Mouse (Mus musculus) urinary bladder, postnatal 4 days (tissue): ENCODE measurements around the gene Inpp5b.

ENCODE experiments used
- DNase-seq, 2 experiments: peaks; one replicate each; pipeline ENCODE4 v3.0.0; 2021 to 2022; ENCODE audit warnings: low spot score in 2 of 2

The Inpp5b gene

GRCm38 (mm10) chr4:124765802-124766565, 24.3 kb downstream of the Inpp5b start:
- no peak for DNase-seq

- no peak for DNase-seq
Observed at GRCm38 (mm10) chr4:124766566-124766940, 24.9 kb downstream of the Inpp5b start.

- DNase-seq: no peak
Observed at GRCm38 (mm10) chr4:124768963-124769591, 27.4 kb downstream of the Inpp5b start.

- no peak for DNase-seq
Observed at GRCm38 (mm10) chr4:124770624-124771023, 29.0 kb downstream of the Inpp5b start.

- no peak for DNase-seq
Observed at GRCm38 (mm10) chr4:124772125-124772524, 30.5 kb downstream of the Inpp5b start.

- DNase-seq: no peak
Observed at GRCm38 (mm10) chr4:124773449-124773848, 31.8 kb downstream of the Inpp5b start.

GRCm38 (mm10) chr4:124773995-124774394, 32.3 kb downstream of the Inpp5b start:
- DNase-seq: no peak

- DNase-seq: no peak
Observed at GRCm38 (mm10) chr4:124774429-124774828, 32.8 kb downstream of the Inpp5b start.

- no peak for DNase-seq
Observed at GRCm38 (mm10) chr4:124781361-124781760, 39.7 kb downstream of the Inpp5b start.

- no peak for DNase-seq
Observed at GRCm38 (mm10) chr4:124782395-124782794, 40.7 kb downstream of the Inpp5b start.

GRCm38 (mm10) chr4:124783937-124784336, 42.3 kb downstream of the Inpp5b start:
- no peak for DNase-seq

- DNase-seq: no peak
Observed at GRCm38 (mm10) chr4:124790013-124790412, 48.4 kb downstream of the Inpp5b start.

- DNase-seq: no peak
Observed at GRCm38 (mm10) chr4:124792114-124792513, 50.5 kb downstream of the Inpp5b start.

- no peak for DNase-seq
Observed at GRCm38 (mm10) chr4:124796141-124796540, 54.5 kb downstream of the Inpp5b start.

- no peak for DNase-seq
Observed at GRCm38 (mm10) chr4:124796913-124797312, 55.3 kb downstream of the Inpp5b start.

- DNase-seq: peak; percentile 69 to 90
Observed at GRCm38 (mm10) chr4:124801552-124802308, 60.1 kb downstream of the Inpp5b start, which contains the start of gene Mtf1. Gene Mtf1 (plus strand): TSS chr4:124802104.

- peak; percentile 96 to 98 for DNase-seq
Observed at GRCm38 (mm10) chr4:124802309-124803260, 60.9 kb downstream of the Inpp5b start.

GRCm38 (mm10) chr4:124803406-124803805, 61.8 kb downstream of the Inpp5b start:
- DNase-seq: no peak

- DNase-seq: no peak
Observed at GRCm38 (mm10) chr4:124808511-124808910, 66.9 kb downstream of the Inpp5b start.

GRCm38 (mm10) chr4:124809136-124809883, 67.7 kb downstream of the Inpp5b start:
- DNase-seq: no peak

- no peak for DNase-seq
Observed at GRCm38 (mm10) chr4:124810056-124810455, 68.4 kb downstream of the Inpp5b start.
